Mouse (Mus musculus): Measurements from ENCODE around the gene Spice1.

DNA sequence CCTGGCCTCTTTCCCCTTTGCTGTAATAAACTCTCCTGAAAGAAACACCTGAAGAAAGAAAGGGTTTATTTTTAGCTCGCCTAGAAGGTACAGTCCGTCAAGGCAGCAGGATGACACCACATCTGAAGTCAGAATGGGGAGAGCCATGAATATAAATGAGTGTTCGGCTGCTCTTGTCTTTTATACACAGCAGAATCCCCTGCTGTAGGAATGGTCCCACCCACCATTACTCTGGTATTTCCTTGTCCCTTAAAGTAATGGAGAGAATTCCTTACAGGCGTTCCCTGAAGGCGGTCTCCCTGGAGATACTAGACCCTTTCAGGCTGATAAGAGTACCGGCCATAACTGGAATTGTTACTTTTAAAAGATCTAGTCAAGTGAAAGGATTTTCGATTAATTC is 83.1 kb downstream of the Spice1 start:
- no peak for TF ChIP-seq POU5F1 (IDR thresholded peaks at IDR 0.05; ENCODE audit: borderline replicate concordance, low read length)
- TF ChIP-seq CTCF (conservative IDR thresholded peaks at IDR 0.05; ENCODE audit: low read length), result no peak

Data from E14TG2a.4 (cell line).